Mouse (Mus musculus): ENCODE measurements around the gene Ccdc151. TPM values are rescaled to one million over a fixed set of nuclear protein-coding genes. Genes with fewer than 3 reads are reported as not detected.

Ccdc151 gene
- polyA plus RNA-seq, 1 experiment from 2014 or later = 0.53 TPM

GRCm38 (mm10) chr9:21955225-21955569 lies 47.2 kb downstream of the Ccdc151 start:
- Histone ChIP-seq H3K27me3 (ENCODE audit: control insufficient read depth, insufficient read depth, low read length) (peaks cover under 1% of the 10 kb centered on the region; the same call in 1 of the 2 replicates), H3K27ac (ENCODE audit: low read length) (peak overlapping the region; percentile 88), H3K4me1 (ENCODE audit: control insufficient read depth, insufficient read depth, low read length) (peaks cover 3% of the 10 kb centered on the region; the same call in 1 of the 2 replicates), H3K4me2 (ENCODE audit: low read depth, low read length) (peak overlapping the region; percentile 72), H3K9me3 (replicated peaks; ENCODE audit: control insufficient read depth, low read length) (no peaks in the 10 kb centered on the region), H3K4me3 (replicated peaks; ENCODE audit: low read length) (peak overlapping the region; percentile 79), H3K36me3 (ENCODE audit: control insufficient read depth, insufficient read depth, low read length) (no peaks in the 10 kb centered on the region), H3K9ac (ENCODE audit: low read length) (peak overlapping the region; percentile 75)
- WGBS = under 1% methylated on average over 18 of the region's 18 CpGs
- ATAC-seq (ENCODE audit: insufficient read depth, low FRiP score) = peak; percentile 69

- peaks cover 3% of the 10 kb centered on the region; the same call in 1 of the 2 replicates for H3K4me1 ChIP-seq (ENCODE audit: control insufficient read depth, insufficient read depth, low read length)
- H3K9me3 ChIP-seq (replicated peaks; ENCODE audit: control insufficient read depth, low read length) = no peaks in the 10 kb centered on the region
- no peak for ATAC-seq (ENCODE audit: insufficient read depth, low FRiP score)
- H3K27ac ChIP-seq (ENCODE audit: low read length) = no peak overlapping the region
- no peaks in the 10 kb centered on the region for H3K36me3 ChIP-seq (ENCODE audit: control insufficient read depth, insufficient read depth, low read length)
- H3K9ac ChIP-seq (ENCODE audit: low read length) = no peak overlapping the region
- WGBS = 69% methylated on average over 3 of the region's 3 CpGs
- no peak overlapping the region for H3K4me3 ChIP-seq (replicated peaks; ENCODE audit: low read length)
- peak overlapping the region; percentile 72 for H3K4me2 ChIP-seq (ENCODE audit: low read depth, low read length)
- no peaks in the 10 kb centered on the region for H3K27me3 ChIP-seq (ENCODE audit: control insufficient read depth, insufficient read depth, low read length)
Measured at GRCm38 (mm10) chr9:21954635-21955034, 47.8 kb downstream of the Ccdc151 start.

GRCm38 (mm10) chr9:21953600-21953999 lies 48.8 kb downstream of the Ccdc151 start:
- H3K9ac ChIP-seq (ENCODE audit: low read length) = no peak overlapping the region
- 14% methylated on average over 3 of the region's 3 CpGs for WGBS

GRCm38 (mm10) chr9:21951977-21952376 lies 50.5 kb downstream of the Ccdc151 start:
- no peak overlapping the region for H3K27ac ChIP-seq (ENCODE audit: low read length)
- H3K4me1 ChIP-seq (ENCODE audit: control insufficient read depth, insufficient read depth, low read length) = peaks cover 10% of the 10 kb centered on the region; the same call in 1 of the 2 replicates
- H3K36me3 ChIP-seq (ENCODE audit: control insufficient read depth, insufficient read depth, low read length) = no peaks in the 10 kb centered on the region
- 75% methylated on average over 3 of the region's 3 CpGs for WGBS
- H3K27me3 ChIP-seq (ENCODE audit: control insufficient read depth, insufficient read depth, low read length) = no peaks in the 10 kb centered on the region
- no peak overlapping the region for H3K4me3 ChIP-seq (replicated peaks; ENCODE audit: low read length)
- no peaks in the 10 kb centered on the region for H3K9me3 ChIP-seq (replicated peaks; ENCODE audit: control insufficient read depth, low read length)
- ATAC-seq (ENCODE audit: insufficient read depth, low FRiP score) = no peak
- no peak overlapping the region for H3K9ac ChIP-seq (ENCODE audit: low read length)
- no peak overlapping the region for H3K4me2 ChIP-seq (ENCODE audit: low read depth, low read length)

More at GRCm38 (mm10) chr9:21953600-21953999, 48.8 kb downstream of the Ccdc151 start:
- Histone ChIP-seq H3K4me1 (ENCODE audit: control insufficient read depth, insufficient read depth, low read length) (peaks cover 3% of the 10 kb centered on the region; the same call in 1 of the 2 replicates), H3K4me2 (ENCODE audit: low read depth, low read length) (no peak overlapping the region), H3K4me3 (replicated peaks; ENCODE audit: low read length) (no peak overlapping the region), H3K9me3 (replicated peaks; ENCODE audit: control insufficient read depth, low read length) (no peaks in the 10 kb centered on the region), H3K27me3 (ENCODE audit: control insufficient read depth, insufficient read depth, low read length) (no peaks in the 10 kb centered on the region), H3K27ac (ENCODE audit: low read length) (no peak overlapping the region), H3K36me3 (ENCODE audit: control insufficient read depth, insufficient read depth, low read length) (no peaks in the 10 kb centered on the region)
- ATAC-seq (ENCODE audit: insufficient read depth, low FRiP score) = no peak

GRCm38 (mm10) chr9:21950322-21950721 lies 52.1 kb downstream of the Ccdc151 start:
- Histone ChIP-seq H3K27ac (ENCODE audit: low read length) (no peak overlapping the region), H3K9ac (ENCODE audit: low read length) (no peak overlapping the region), H3K4me1 (ENCODE audit: control insufficient read depth, insufficient read depth, low read length) (peaks cover 7% of the 10 kb centered on the region; the same call in 1 of the 2 replicates), H3K27me3 (ENCODE audit: control insufficient read depth, insufficient read depth, low read length) (no peaks in the 10 kb centered on the region), H3K9me3 (replicated peaks; ENCODE audit: control insufficient read depth, low read length) (no peaks in the 10 kb centered on the region), H3K4me3 (replicated peaks; ENCODE audit: low read length) (no peak overlapping the region), H3K4me2 (ENCODE audit: low read depth, low read length) (no peak overlapping the region), H3K36me3 (ENCODE audit: control insufficient read depth, insufficient read depth, low read length) (no peaks in the 10 kb centered on the region)
- no peak for ATAC-seq (ENCODE audit: insufficient read depth, low FRiP score)
- 14% methylated on average over 11 of the region's 11 CpGs for WGBS

GRCm38 (mm10) chr9:21948790-21949189 lies 53.6 kb downstream of the Ccdc151 start:
- no peaks in the 10 kb centered on the region for H3K9me3 ChIP-seq (replicated peaks; ENCODE audit: control insufficient read depth, low read length)
- H3K36me3 ChIP-seq (ENCODE audit: control insufficient read depth, insufficient read depth, low read length) = no peaks in the 10 kb centered on the region
- H3K4me1 ChIP-seq (ENCODE audit: control insufficient read depth, insufficient read depth, low read length) = 0 out of 2 replicates have a peak, but pooled peaks cover 10% of the 10 kb centered on the region
- no peak overlapping the region for H3K9ac ChIP-seq (ENCODE audit: low read length)
- no peak overlapping the region for H3K27ac ChIP-seq (ENCODE audit: low read length)
- H3K27me3 ChIP-seq (ENCODE audit: control insufficient read depth, insufficient read depth, low read length) = no peaks in the 10 kb centered on the region; the same call in 1 of the 2 replicates
- no peak overlapping the region for H3K4me2 ChIP-seq (ENCODE audit: low read depth, low read length)
- no peak overlapping the region for H3K4me3 ChIP-seq (replicated peaks; ENCODE audit: low read length)
- no peak for ATAC-seq (ENCODE audit: insufficient read depth, low FRiP score)
- 60% methylated on average over 6 of the region's 6 CpGs for WGBS

GRCm38 (mm10) chr9:21948146-21948545 lies 54.3 kb downstream of the Ccdc151 start:
- H3K9ac ChIP-seq (ENCODE audit: low read length) = no peak overlapping the region
- no peak for ATAC-seq (ENCODE audit: insufficient read depth, low FRiP score)
- H3K4me1 ChIP-seq (ENCODE audit: control insufficient read depth, insufficient read depth, low read length) = 0 out of 2 replicates have a peak, but pooled peaks cover 10% of the 10 kb centered on the region
- no peaks in the 10 kb centered on the region; the same call in 1 of the 2 replicates for H3K27me3 ChIP-seq (ENCODE audit: control insufficient read depth, insufficient read depth, low read length)
- no peak overlapping the region for H3K27ac ChIP-seq (ENCODE audit: low read length)
- WGBS = 53% methylated on average over 8 of the region's 8 CpGs
- H3K9me3 ChIP-seq (replicated peaks; ENCODE audit: control insufficient read depth, low read length) = no peaks in the 10 kb centered on the region
- H3K36me3 ChIP-seq (ENCODE audit: control insufficient read depth, insufficient read depth, low read length) = no peaks in the 10 kb centered on the region
- H3K4me2 ChIP-seq (ENCODE audit: low read depth, low read length) = no peak overlapping the region
- no peak overlapping the region for H3K4me3 ChIP-seq (replicated peaks; ENCODE audit: low read length)

GRCm38 (mm10) chr9:21947540-21948130 lies 54.8 kb downstream of the Ccdc151 start:
- ATAC-seq (ENCODE audit: insufficient read depth, low FRiP score) = no peak
- H3K4me2 ChIP-seq (ENCODE audit: low read depth, low read length) = 0 out of 2 replicates have a peak overlapping the region, but pooled peaks have one; percentile 29
- H3K4me1 ChIP-seq (ENCODE audit: control insufficient read depth, insufficient read depth, low read length) = 0 out of 2 replicates have a peak, but pooled peaks cover 10% of the 10 kb centered on the region
- H3K9me3 ChIP-seq (replicated peaks; ENCODE audit: control insufficient read depth, low read length) = no peaks in the 10 kb centered on the region
- H3K27me3 ChIP-seq (ENCODE audit: control insufficient read depth, insufficient read depth, low read length) = no peaks in the 10 kb centered on the region; the same call in 1 of the 2 replicates
- WGBS = 8% methylated on average over 28 of the region's 28 CpGs
- no peaks in the 10 kb centered on the region for H3K36me3 ChIP-seq (ENCODE audit: control insufficient read depth, insufficient read depth, low read length)
- no peak overlapping the region for H3K4me3 ChIP-seq (replicated peaks; ENCODE audit: low read length)
- H3K9ac ChIP-seq (ENCODE audit: low read length) = no peak overlapping the region
- no peak overlapping the region for H3K27ac ChIP-seq (ENCODE audit: low read length)

GRCm38 (mm10) chr9:21944267-21944666 lies 58.2 kb downstream of the Ccdc151 start:
- H3K4me1 ChIP-seq (ENCODE audit: control insufficient read depth, insufficient read depth, low read length) = 0 out of 2 replicates have a peak, but pooled peaks cover 10% of the 10 kb centered on the region
- no peaks in the 10 kb centered on the region for H3K36me3 ChIP-seq (ENCODE audit: control insufficient read depth, insufficient read depth, low read length)
- no peak overlapping the region for H3K27ac ChIP-seq (ENCODE audit: low read length)
- 15% methylated on average over 23 of the region's 23 CpGs for WGBS
- H3K9ac ChIP-seq (ENCODE audit: low read length) = no peak overlapping the region
- H3K4me2 ChIP-seq (ENCODE audit: low read depth, low read length) = 0 out of 2 replicates have a peak overlapping the region, but pooled peaks have one; percentile 23
- H3K4me3 ChIP-seq (replicated peaks; ENCODE audit: low read length) = no peak overlapping the region
- H3K9me3 ChIP-seq (replicated peaks; ENCODE audit: control insufficient read depth, low read length) = no peaks in the 10 kb centered on the region
- H3K27me3 ChIP-seq (ENCODE audit: control insufficient read depth, insufficient read depth, low read length) = no peaks in the 10 kb centered on the region; the same call in 1 of the 2 replicates
- ATAC-seq (ENCODE audit: insufficient read depth, low FRiP score) = no peak

Measured in stomach, embryonic 16.5 days (tissue).